Mouse (Mus musculus): ENCODE measurements around the gene 1110032A03Rik. TPM values are rescaled to one million over a fixed set of nuclear protein-coding genes. Genes with fewer than 3 reads are reported as not detected.

1110032A03Rik gene
- polyA plus RNA-seq, 1 experiment, result 1.3 TPM

DNA sequence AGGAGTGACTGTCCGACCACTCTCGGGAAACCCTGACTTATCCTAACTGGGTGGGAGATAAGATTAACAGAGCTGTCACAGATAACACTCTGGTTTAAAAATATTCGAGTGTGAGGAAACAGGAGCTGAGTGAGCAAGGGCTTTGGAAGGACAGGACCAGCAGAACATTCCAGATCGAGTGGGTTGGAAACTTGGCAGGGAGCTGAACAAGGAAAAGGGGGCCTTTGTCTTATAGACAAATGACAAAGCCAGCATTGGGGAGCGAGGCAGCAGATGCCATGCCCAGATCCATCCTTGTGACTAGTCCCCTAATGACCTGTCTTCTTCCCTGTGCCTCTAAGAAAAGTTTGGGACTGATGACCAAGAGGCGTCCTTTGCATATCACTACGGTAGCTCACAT, 21.4 kb downstream of the 1110032A03Rik start:
- H3K4me3 ChIP-seq (replicated peaks), result no peak overlapping the region
- TF ChIP-seq GATA1 (IDR thresholded peaks at IDR 0.05; ENCODE audit: borderline replicate concordance, low read length) (no peak), FLI1 (IDR thresholded peaks at IDR 0.05; ENCODE audit: low read length) (no peak)
- H3K27me3 ChIP-seq (replicated peaks), result peaks cover 40% of the 10 kb centered on the region
- H3K36me3 ChIP-seq (replicated peaks; ENCODE audit: low read length), result no peaks in the 10 kb centered on the region
- H3K9me3 ChIP-seq, result no peaks in the 10 kb centered on the region
- H3K4me1 ChIP-seq, result peaks cover 8% of the 10 kb centered on the region; the same call in 1 of the 2 replicates

DNA sequence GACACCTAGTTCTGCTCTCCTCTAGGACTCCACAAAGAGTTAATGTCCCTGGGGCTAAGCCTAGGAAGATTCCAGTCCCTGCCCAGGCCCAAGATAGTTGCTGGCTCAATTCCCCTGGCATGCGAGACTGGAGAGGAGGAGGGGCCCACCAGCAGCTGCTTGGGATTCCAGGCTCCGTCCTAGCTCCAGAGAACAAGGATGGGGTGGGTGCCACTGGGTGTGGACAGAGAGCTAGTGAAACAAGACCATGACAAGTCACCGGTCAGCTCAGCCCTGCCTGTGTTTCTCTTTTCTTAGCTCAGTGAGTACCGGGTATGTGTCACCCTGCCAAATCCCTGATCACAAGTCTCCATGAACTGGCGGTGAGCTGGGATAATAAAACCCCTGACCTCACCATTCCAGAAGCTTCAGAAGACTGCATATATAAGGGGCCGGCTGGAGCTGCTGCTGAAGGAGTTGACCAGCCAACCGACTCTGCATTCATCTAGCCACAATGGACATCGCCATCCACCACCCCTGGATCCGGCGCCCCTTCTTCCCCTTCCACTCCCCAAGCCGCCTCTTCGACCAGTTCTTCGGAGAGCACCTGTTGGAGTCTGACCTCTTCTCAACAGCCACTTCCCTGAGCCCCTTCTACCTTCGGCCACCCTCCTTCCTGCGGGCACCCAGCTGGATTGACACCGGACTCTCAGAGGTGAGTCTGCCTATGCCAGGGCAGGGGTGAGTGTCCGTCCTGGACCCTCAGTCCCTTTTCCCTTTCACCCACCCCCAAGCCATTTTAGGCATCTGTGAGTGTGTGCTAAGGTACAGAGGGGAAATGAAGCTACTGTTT, 22.3 kb downstream of the 1110032A03Rik start:
- Histone ChIP-seq H3K4me3 (replicated peaks) (no peak overlapping the region), H3K27me3 (replicated peaks) (peaks cover 37% of the 10 kb centered on the region), H3K36me3 (replicated peaks; ENCODE audit: low read length) (no peaks in the 10 kb centered on the region), H3K9me3 (no peaks in the 10 kb centered on the region), H3K4me1 (peaks cover 8% of the 10 kb centered on the region; the same call in 1 of the 2 replicates)
- TF ChIP-seq GATA1 (IDR thresholded peaks at IDR 0.05; ENCODE audit: borderline replicate concordance, low read length) (no peak), FLI1 (IDR thresholded peaks at IDR 0.05; ENCODE audit: low read length) (no peak)

GRCm38 (mm10) chr9:50752054-50752602, 23.2 kb downstream of the 1110032A03Rik start, which contains the start of gene Hspb2:
Hspb2 (minus strand) TSS chr9:50752354.
- H3K4me1 ChIP-seq, result peaks cover 8% of the 10 kb centered on the region; the same call in 1 of the 2 replicates
- H3K36me3 ChIP-seq (replicated peaks; ENCODE audit: low read length), result no peaks in the 10 kb centered on the region
- no peaks in the 10 kb centered on the region for H3K9me3 ChIP-seq
- peaks cover 35% of the 10 kb centered on the region for H3K27me3 ChIP-seq (replicated peaks)
- TF ChIP-seq GATA1 (IDR thresholded peaks at IDR 0.05; ENCODE audit: borderline replicate concordance, low read length) (no peak), FLI1 (IDR thresholded peaks at IDR 0.05; ENCODE audit: low read length) (no peak)
- H3K4me3 ChIP-seq (replicated peaks), result no peak within 1 kb of the TSS

- no peak within 1 kb of the TSS for H3K4me3 ChIP-seq (replicated peaks)
- TF ChIP-seq FLI1 (IDR thresholded peaks at IDR 0.05; ENCODE audit: low read length) (no peak), GATA1 (IDR thresholded peaks at IDR 0.05; ENCODE audit: borderline replicate concordance, low read length) (no peak)
- peaks cover 36% of the 10 kb centered on the region for H3K27me3 ChIP-seq (replicated peaks)
Observed at GRCm38 (mm10) chr9:50751323-50751722, 24.0 kb downstream of the 1110032A03Rik start, which contains the start of gene Cryab. Cryab (plus strand) TSS chr9:50751325.

GRCm38 (mm10) chr9:50750706-50751105, 24.6 kb downstream of the 1110032A03Rik start:
- Histone ChIP-seq H3K36me3 (replicated peaks; ENCODE audit: low read length) (no peaks in the 10 kb centered on the region), H3K27me3 (replicated peaks) (peaks cover 38% of the 10 kb centered on the region), H3K9me3 (no peaks in the 10 kb centered on the region), H3K4me3 (replicated peaks) (no peak overlapping the region), H3K4me1 (peaks cover 15% of the 10 kb centered on the region)
- TF ChIP-seq GATA1 (IDR thresholded peaks at IDR 0.05; ENCODE audit: borderline replicate concordance, low read length) (no peak), FLI1 (IDR thresholded peaks at IDR 0.05; ENCODE audit: low read length) (no peak)

More at GRCm38 (mm10) chr9:50751323-50751722, 24.0 kb downstream of the 1110032A03Rik start, which contains the start of gene Cryab:
- Histone ChIP-seq H3K9me3 (no peaks in the 10 kb centered on the region), H3K4me1 (peaks cover 9% of the 10 kb centered on the region), H3K36me3 (replicated peaks; ENCODE audit: low read length) (no peaks in the 10 kb centered on the region)

GRCm38 (mm10) chr9:50746214-50746677, 29.1 kb downstream of the 1110032A03Rik start, which contains the start of gene 2310030G06Rik:
2310030G06Rik (minus strand) TSS chr9:50746536.
- Histone ChIP-seq H3K4me1 (peaks cover 19% of the 10 kb centered on the region), H3K27me3 (replicated peaks) (peaks cover 9% of the 10 kb centered on the region), H3K36me3 (replicated peaks; ENCODE audit: low read length) (no peaks in the 10 kb centered on the region), H3K4me3 (replicated peaks) (peak within 1 kb of the TSS; percentile 82), H3K9me3 (no peaks in the 10 kb centered on the region)
- TF ChIP-seq FLI1 (IDR thresholded peaks at IDR 0.05; ENCODE audit: low read length) (no peak), GATA1 (IDR thresholded peaks at IDR 0.05; ENCODE audit: borderline replicate concordance, low read length) (no peak)

DNA sequence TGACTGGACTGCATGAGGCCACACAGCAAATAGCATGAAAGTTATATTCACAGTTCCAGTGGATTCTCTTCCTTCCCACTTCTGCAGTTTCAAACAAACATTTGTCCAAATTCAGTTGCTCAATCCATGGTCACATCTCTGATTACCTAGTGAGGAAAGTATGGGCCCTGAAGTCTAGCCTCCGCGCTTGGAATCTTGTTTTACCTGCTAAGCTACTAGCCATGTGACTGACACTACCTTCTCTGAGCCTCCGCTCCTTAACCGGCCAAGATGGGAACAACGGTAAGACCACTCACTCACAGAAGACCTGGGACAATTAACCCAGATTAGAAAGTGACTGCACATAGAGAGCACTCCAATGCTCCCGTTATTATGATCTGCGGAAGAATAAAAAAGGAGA, 29.5 kb downstream of the 1110032A03Rik start:
- H3K4me1 ChIP-seq, result peaks cover 22% of the 10 kb centered on the region
- no peaks in the 10 kb centered on the region for H3K36me3 ChIP-seq (replicated peaks; ENCODE audit: low read length)
- no peaks in the 10 kb centered on the region for H3K9me3 ChIP-seq
- peaks cover 5% of the 10 kb centered on the region for H3K27me3 ChIP-seq (replicated peaks)
- TF ChIP-seq GATA1 (IDR thresholded peaks at IDR 0.05; ENCODE audit: borderline replicate concordance, low read length) (no peak), FLI1 (IDR thresholded peaks at IDR 0.05; ENCODE audit: low read length) (no peak)
- H3K4me3 ChIP-seq (replicated peaks), result peak overlapping the region; percentile 82

- Histone ChIP-seq H3K4me3 (replicated peaks) (no peak overlapping the region), H3K4me1 (peaks cover 37% of the 10 kb centered on the region), H3K36me3 (replicated peaks; ENCODE audit: low read length) (no peaks in the 10 kb centered on the region), H3K9me3 (no peaks in the 10 kb centered on the region), H3K27me3 (replicated peaks) (peaks cover 18% of the 10 kb centered on the region)
- no peak for TF ChIP-seq FLI1 (IDR thresholded peaks at IDR 0.05; ENCODE audit: low read length)
- no peak for TF ChIP-seq GATA1 (IDR thresholded peaks at IDR 0.05; ENCODE audit: borderline replicate concordance, low read length)
Observed at GRCm38 (mm10) chr9:50742744-50743143, 32.6 kb downstream of the 1110032A03Rik start.

DNA sequence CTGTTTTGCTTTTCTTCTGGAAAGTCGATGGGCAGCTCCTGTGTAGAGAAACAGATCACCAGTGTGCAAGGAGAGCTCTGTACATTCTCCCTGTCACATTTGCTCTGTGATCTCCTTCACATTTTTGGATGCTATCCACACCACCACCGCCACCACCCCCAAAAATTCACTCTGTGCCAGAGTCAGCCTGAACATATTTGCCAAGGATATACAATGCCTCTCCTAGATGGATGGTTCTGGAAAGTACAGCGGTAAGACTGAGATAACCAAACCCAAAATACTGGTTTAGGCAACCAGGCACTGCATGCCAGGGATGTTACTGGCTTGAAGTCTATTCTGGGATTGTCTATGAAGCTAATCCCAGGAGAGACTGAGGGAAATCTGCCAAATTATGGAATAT, 33.1 kb downstream of the 1110032A03Rik start:
- TF ChIP-seq GATA1 (IDR thresholded peaks at IDR 0.05; ENCODE audit: borderline replicate concordance, low read length), result no peak
- no peak for TF ChIP-seq FLI1 (IDR thresholded peaks at IDR 0.05; ENCODE audit: low read length)
- peaks cover 21% of the 10 kb centered on the region for H3K27me3 ChIP-seq (replicated peaks)
- no peaks in the 10 kb centered on the region for H3K9me3 ChIP-seq
- H3K4me3 ChIP-seq (replicated peaks), result no peak overlapping the region
- no peaks in the 10 kb centered on the region for H3K36me3 ChIP-seq (replicated peaks; ENCODE audit: low read length)
- H3K4me1 ChIP-seq, result peaks cover 37% of the 10 kb centered on the region

Measured in megakaryocyte, embryonic 14.5 days (primary cell).